Mouse (Mus musculus) adrenal gland, adult 18-20 months (tissue): Measurements from ENCODE around the gene Gm1113. TPM values are rescaled to one million over a fixed set of nuclear protein-coding genes. Genes with fewer than 3 reads are reported as not detected.

Source experiments
- DNase-seq, 2 experiments: peaks; one replicate each; pipeline ENCODE4 v3.0.0; 2021 to 2022; ENCODE audit warnings: low spot score in 2 of 2
- long read RNA-seq, 2 experiments: library from polyadenylated mRNA; stranded (forward); transcript quantifications; one replicate each; pipeline ENCODE4 v2.0.0; 2021
- total RNA-seq, 2 experiments: library from RNA; stranded (reverse); gene quantifications; 1 replicate in 1 of 2; 2 replicates in 1 of 2; pipeline ENCODE4 v1.2.3; 2021

Gene Gm1113
- total RNA-seq: not detected
- long read RNA-seq, experiment 1: 0 reads
- long read RNA-seq, experiment 2: 0 reads

- no peak for DNase-seq
These were observed at the start of gene Gm1113 for GRCm38 (mm10) chr9:35518169-35518568. Gene Gm1113, minus strand, starts transcription at chr9:35518269.

GRCm38 (mm10) chr9:35564536-35565240, 46.6 kb upstream of the Gm1113 start:
- no peak for DNase-seq

DNA sequence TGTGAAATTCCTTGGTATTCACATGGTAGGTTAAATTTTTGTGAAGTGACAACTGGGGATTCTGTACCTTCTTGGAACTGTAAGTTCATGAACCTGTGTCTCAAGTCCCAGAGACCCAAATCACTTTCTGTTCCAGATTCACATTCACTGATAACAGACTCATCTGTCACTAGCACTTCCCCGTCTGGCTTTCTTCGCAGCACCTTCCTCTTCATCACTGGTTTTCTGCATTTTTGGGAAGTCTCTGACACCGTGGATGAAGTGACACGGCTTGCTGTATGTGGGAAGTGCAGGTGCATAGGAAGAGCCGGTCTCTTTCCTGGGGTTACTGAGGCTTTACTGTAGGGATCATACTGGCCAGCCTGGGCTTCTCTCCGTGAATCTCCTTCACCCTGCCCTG, 43.5 kb upstream of the Gm1113 start:
- DNase-seq: no peak

- DNase-seq: no peak
These were observed 43.0 kb upstream of the Gm1113 start for GRCm38 (mm10) chr9:35561076-35561475.

DNA sequence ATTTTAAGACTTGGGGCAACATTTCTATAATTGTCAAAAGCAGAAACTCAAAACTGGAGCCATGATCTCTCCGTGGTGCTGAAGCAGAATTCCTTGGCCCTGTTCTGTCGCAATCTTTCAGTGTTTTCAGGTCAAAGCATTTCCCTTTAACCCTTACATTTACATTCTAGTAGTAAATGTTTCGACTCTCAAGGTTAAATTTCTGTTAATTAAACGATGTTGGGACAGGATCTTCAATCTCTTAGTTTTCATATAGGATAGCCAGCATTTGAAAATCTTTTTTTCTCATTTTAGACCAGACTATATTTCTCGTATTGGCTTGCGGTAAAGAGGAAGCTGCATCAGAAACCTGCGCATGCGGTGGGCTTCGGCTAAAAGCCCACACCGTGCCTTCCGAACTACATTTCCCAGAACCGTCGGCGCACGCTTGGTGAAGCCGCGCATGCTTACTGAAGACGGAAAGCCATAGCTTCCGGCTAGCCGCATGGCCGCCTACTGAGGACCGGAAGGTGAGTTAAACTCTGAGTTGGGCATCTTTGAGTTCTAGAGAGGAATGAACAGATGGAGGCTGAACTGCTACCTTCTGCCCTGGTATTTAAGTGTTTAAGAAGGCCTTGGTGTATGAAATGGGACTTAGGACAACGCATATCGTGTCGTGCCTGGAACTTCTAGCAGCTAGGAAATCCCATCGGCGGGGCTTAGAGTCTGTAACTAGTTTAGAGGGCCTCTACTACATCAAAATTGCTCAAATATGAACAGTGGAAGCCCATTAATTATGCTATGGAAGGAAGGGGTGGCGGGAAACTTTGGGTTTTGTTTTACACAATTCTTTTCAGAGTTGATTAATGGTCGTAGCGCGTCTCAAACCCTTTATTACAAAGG, 41.2 kb upstream of the Gm1113 start:
- DNase-seq: peak; percentile 60 to 65

DNA sequence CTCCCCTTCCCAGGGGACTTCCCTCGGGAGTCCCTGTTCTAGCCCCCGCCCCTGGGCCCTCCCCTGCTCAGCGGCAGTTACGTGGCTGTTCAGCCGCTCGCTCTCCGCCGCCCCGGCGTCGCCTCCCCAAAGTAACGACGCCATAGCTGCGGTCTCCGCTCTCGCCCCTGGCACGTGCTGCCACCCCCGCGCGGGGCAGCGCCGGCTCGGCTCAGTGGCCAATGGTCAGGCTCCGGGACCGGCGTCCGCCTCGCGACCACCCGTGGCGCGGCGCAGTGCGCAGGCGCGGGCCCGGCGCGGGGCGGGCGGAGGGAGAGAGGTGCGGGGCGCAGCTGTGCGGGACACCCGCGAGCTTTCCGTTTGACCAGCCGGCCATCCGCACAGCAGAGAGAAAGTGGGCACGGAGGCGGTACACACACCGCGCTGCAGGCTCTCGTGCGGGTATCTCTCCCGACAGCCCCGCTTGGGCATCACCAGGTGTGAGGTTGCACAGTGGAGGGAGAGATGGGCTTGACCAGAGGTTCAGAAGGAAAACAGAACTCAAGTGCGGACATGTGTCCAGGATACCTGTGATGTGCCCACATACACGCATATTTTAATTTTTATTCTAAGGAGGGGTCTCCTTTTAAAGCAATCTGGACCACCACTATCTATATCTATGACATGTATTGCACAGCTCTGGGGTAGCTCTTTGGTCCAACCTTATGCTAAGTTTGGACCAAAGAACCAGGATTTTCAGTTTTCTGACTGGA, 40.4 kb upstream of the Gm1113 start, which contains the start of the genes Ddx25 and Pus3:
Gene Ddx25, minus strand, starts transcription at position 272 of the 752 bp plus-strand sequence.
Gene Pus3, plus strand, starts transcription at position 339 of the 752 bp plus-strand sequence.
- peak; percentile 20 to 38 for DNase-seq

DNA sequence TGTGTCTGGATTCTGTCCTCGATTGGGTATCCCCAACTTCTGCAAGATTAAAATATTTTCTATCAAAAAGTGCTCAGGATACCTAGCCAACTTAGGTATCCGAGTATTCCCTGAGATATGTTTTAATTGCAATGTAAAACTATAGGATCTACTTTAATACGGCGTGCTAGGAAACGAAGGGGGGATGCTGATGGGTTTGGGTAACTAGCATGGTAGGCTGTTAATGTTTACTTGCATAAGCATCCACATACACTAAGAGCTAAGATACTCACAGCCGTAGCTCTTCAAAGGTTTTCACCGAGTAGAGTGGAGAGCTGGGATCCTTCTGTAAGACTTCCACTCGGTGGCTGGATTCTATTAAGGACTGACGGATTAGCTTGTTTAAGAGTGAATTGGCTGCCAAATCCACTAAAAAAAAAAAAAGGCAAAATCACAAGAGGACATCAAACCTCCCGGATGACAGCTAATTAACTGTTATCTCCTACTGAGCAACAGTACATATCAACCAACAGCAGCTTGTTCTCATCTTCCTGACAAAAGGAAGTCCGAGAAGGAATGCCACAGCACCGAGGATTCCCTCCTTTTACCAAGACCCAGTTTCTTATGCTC, 38.5 kb upstream of the Gm1113 start:
- no peak for DNase-seq

DNA sequence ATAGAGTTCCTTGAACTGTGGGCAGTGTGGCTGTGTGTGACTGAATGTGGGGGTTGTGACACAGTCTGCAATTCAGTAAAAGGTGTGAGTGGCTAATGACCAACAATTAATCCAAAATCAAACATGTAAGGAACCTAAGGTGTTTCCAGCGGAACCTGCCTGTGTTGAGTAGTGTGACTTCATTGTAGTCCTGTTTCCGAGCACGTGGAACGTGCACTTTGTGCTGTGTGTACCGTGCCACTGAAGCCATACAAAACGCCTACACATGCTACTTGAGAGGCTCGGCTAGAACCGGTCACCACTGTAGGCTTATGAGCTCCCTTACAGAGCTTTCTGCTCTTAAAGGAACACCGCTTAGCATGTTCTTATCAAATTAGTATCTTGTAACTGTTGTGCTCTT, 30.4 kb upstream of the Gm1113 start:
- no peak for DNase-seq

DNA sequence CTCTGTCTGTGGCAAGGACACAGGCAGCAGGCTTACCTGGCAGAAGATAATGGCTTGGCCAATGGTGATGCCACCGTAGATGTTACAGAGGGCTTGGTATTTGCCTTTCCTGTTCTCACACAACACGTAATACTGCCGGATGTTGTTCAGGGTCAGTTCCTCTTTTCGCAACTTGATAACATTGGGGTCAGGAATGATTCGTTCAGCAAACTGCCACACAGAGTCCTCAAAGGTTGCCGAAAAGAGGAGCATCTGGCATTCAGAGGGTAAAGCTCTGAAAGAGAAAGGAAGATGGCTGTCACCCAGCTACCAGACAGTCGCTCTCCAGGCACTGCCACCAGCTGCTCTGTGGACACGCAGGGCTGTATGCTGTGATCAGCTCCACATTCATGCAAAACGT, 28.7 kb upstream of the Gm1113 start:
- DNase-seq: no peak

GRCm38 (mm10) chr9:35545704-35546103, 27.6 kb upstream of the Gm1113 start:
- no peak for DNase-seq

DNA sequence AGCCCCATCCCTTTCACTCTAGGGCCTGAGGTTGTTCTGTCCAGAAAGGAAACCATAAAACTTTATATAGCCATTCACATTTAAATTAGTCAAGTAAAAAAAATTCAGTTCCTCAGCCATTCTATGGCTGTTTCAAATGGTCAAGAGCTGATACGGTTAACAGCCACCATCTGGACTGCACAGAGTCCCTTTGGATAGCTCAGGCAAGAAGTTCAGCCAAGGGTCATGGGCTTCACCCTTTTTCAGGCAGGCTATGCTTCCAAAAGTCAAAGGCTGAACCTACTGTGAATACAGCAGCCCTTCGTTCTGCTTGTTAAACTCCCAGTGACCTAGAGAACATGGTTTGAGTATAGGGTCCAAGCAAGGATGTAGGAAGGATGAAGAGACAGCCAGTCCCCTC, 26.6 kb upstream of the Gm1113 start:
- no peak for DNase-seq

- DNase-seq: no peak
These were observed 25.2 kb upstream of the Gm1113 start for GRCm38 (mm10) chr9:35543099-35543860.

GRCm38 (mm10) chr9:35541941-35542340, 23.9 kb upstream of the Gm1113 start:
- no peak for DNase-seq

- DNase-seq: peak; percentile 52 to 79
These were observed 23.4 kb upstream of the Gm1113 start for GRCm38 (mm10) chr9:35541488-35541887.

GRCm38 (mm10) chr9:35541024-35541423, 23.0 kb upstream of the Gm1113 start:
- no peak for DNase-seq

DNA sequence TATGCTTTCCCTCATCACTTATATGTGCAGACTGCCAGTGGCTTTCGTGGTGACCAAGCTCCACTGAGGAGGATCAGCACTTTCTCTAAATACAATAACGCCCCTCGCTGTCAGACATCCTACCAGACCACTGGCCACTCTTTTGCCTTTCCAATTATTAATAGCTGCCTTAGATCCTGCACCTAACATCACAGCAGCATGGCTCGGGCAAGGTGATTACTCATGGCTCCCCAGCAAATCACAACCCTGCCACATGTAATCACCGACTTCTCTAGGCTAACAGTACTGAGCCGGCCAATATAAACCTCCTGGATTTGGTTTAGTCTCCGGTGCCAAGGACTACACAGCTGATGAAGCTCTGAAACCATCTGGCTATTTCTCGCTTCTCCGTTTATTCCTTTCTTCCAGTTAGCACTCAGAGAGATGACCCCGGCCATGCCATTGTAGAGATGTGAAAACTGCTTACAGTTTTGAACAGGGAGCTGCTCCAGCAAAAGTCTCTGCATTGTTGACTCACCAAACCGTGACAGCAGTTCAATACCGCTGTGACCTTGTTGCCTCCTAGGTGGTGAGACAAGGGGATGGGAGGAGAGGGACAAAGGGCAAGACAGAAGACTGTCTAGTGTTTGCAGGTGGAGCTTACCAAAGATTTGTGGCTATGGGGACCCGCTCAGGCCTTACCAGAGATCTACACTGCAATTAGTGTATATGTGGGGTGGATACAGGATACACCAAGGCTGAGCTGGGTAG, 21.1 kb upstream of the Gm1113 start:
- no peak for DNase-seq

DNA sequence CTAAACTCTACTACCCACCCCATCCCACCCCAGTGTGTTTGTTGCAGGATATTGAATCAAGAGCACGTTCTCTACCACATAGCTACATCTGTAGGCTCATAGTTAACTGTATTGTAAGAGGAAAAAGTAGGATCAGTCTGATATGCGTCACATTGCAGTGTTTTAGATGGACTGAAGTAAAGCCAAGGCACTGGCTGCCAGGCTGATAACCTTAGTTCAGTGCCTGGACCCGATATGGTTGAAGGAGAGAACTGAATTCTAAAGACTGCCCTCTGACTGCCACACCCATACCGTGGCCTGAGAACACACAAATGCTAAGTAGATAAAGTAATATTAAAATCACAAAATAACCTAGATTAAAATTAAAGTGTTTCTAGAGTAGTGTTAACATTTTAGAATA, 17.8 kb upstream of the Gm1113 start:
- DNase-seq: no peak

DNA sequence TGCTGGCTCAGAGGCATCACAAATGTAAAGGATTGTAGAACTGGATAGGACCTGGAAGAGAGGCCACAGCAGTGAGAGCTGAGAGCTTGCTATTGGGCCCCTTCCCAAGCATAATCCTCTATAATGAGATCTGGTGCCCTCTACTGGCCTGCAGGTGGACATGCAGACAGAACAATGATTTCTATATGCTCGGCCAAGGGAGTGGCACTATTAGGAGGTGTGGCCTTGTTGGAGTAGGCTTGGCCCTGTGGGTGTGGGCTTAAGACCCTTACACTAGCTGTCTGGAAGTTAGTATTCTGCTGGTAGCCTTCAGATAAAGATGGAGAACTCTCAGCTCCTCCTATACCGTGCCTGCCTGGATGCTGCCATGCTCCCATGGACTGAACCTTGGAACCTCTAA, 17.0 kb upstream of the Gm1113 start:
- DNase-seq: peak; percentile 21 to 33

GRCm38 (mm10) chr9:35533266-35533665, 15.2 kb upstream of the Gm1113 start:
- no peak for DNase-seq
